Mouse (Mus musculus) ES-Bruce4 (cell line): Measurements from ENCODE around the gene Hist2h2bb.
"Not testable (repeated sequence)": the region's sequence is repeated elsewhere in the genome, so short reads cannot be mapped to it uniquely, and the experiment has no call there.

Experiments used
- CTCF ChIP-seq: IDR thresholded peaks from one replicate; pipeline ENCODE4 v1.8.1; 2011; ENCODE audit warnings: low read depth, low read length
- POLR2A ChIP-seq: IDR thresholded peaks from one replicate; pipeline ENCODE4 v1.8.1; 2011; ENCODE audit warnings: low read length; ENCODE audit not compliant: insufficient read depth

DNA sequence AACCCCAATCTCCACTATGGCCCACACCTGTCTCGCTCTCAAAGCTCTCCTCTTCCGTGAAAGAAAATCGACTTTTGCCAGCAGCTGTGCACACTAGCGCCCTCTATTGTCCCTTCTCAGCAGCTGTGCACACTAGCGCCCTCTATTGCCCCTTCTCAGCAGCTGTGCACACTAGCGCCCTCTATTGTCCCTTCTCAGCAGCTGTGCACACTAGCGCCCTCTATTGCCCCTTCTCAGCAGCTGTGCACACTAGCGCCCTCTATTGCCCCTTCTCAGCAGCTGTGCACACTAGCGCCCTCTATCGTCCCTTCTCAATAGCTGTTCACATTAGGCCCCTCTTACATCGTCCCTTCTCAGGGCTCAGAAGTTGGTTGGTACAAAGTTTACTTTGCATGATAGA is 17.8 kb downstream of the Hist2h2bb start:
- TF ChIP-seq CTCF, result peak; percentile 81
- TF ChIP-seq POLR2A, result not testable (repeated sequence)
